Mouse (Mus musculus): ENCODE measurements around the gene Gadd45a. TPM values are rescaled to one million over a fixed set of nuclear protein-coding genes. Genes with fewer than 3 reads are reported as not detected.

Gene Gadd45a
- total RNA-seq, 2 experiments from 2014 or later: 8.2 to 10.5 TPM

GRCm38 (mm10) chr6:66987643-66988042, 49.6 kb downstream of the Gadd45a start:
- no peak for DNase-seq (ENCODE audit: extremely low spot score in 1 of 2, low spot score in 1 of 2)

GRCm38 (mm10) chr6:66986063-66986462, 51.2 kb downstream of the Gadd45a start:
- DNase-seq (ENCODE audit: extremely low spot score in 1 of 2, low spot score in 1 of 2): no peak

- DNase-seq (ENCODE audit: extremely low spot score in 1 of 2, low spot score in 1 of 2): no peak
Observed at GRCm38 (mm10) chr6:66985500-66985899, 51.8 kb downstream of the Gadd45a start.

Other genes with a start within 250 kb of the Gadd45a start
- not detected for gene Vmn1r39, start 226.8 kb downstream of the Gadd45a start, total RNA-seq (2021)
- 10 to 100 TPM; 64.7 to 82.2 TPM for gene Gng12, start 141.1 kb downstream of the Gadd45a start, total RNA-seq (2021)
- gene Serbp1, start 200.7 kb upstream of the Gadd45a start, total RNA-seq (2021): 100 to 1,000 TPM; 224 to 238 TPM

Measured in layer of hippocampus, postnatal 25 days (tissue).